Mouse (Mus musculus): ENCODE measurements around the gene Susd4. TPM values are rescaled to one million over a fixed set of nuclear protein-coding genes. Genes with fewer than 3 reads are reported as not detected.

Susd4 gene
- polyA plus RNA-seq, 1 experiment from 2014 or later: 25.1 TPM

GRCm38 (mm10) chr1:182909596-182909995 lies 145.9 kb downstream of the Susd4 start:
- ATAC-seq (ENCODE audit: low read depth): no peak

GRCm38 (mm10) chr1:182912591-182912990 lies 148.9 kb downstream of the Susd4 start:
- WGBS: 61% methylated on average over 2 of the region's 2 CpGs
- no peak for ATAC-seq (ENCODE audit: low read depth)

More at GRCm38 (mm10) chr1:182909596-182909995, 145.9 kb downstream of the Susd4 start:
- no peak overlapping the region for H3K4me2 ChIP-seq (ENCODE audit: low read depth, low read length)
- H3K9ac ChIP-seq (ENCODE audit: low read length): no peak overlapping the region
- 77% methylated on average over 5 of the region's 5 CpGs for WGBS
- H3K27ac ChIP-seq (ENCODE audit: low read length): no peak overlapping the region
- no peaks in the 10 kb centered on the region; the same call in 1 of the 2 replicates for H3K9me3 ChIP-seq (ENCODE audit: control insufficient read depth, low read length)
- peaks cover 19% of the 10 kb centered on the region for H3K4me1 ChIP-seq (replicated peaks; ENCODE audit: control insufficient read depth, insufficient read depth, low read length)
- H3K4me3 ChIP-seq (ENCODE audit: low read length): no peak overlapping the region
- no peaks in the 10 kb centered on the region for H3K27me3 ChIP-seq (ENCODE audit: control insufficient read depth, insufficient read depth, low read depth, low read length)
- no peaks in the 10 kb centered on the region for H3K36me3 ChIP-seq (ENCODE audit: control insufficient read depth, insufficient read depth, low read length)

GRCm38 (mm10) chr1:182914121-182914908 lies 150.7 kb downstream of the Susd4 start:
- Histone ChIP-seq H3K9me3 (ENCODE audit: control insufficient read depth, low read length) (no peaks in the 10 kb centered on the region; the same call in 1 of the 2 replicates), H3K4me3 (ENCODE audit: low read length) (no peak overlapping the region), H3K4me2 (ENCODE audit: low read depth, low read length) (no peak overlapping the region), H3K27ac (ENCODE audit: low read length) (no peak overlapping the region), H3K36me3 (ENCODE audit: control insufficient read depth, insufficient read depth, low read length) (no peaks in the 10 kb centered on the region), H3K4me1 (replicated peaks; ENCODE audit: control insufficient read depth, insufficient read depth, low read length) (no peaks in the 10 kb centered on the region), H3K9ac (ENCODE audit: low read length) (no peak overlapping the region), H3K27me3 (ENCODE audit: control insufficient read depth, insufficient read depth, low read depth, low read length) (no peaks in the 10 kb centered on the region)
- WGBS: 60% methylated on average over 4 of the region's 4 CpGs
- ATAC-seq (ENCODE audit: low read depth): no peak

More at GRCm38 (mm10) chr1:182912591-182912990, 148.9 kb downstream of the Susd4 start:
- H3K4me2 ChIP-seq (ENCODE audit: low read depth, low read length): no peak overlapping the region
- H3K4me1 ChIP-seq (replicated peaks; ENCODE audit: control insufficient read depth, insufficient read depth, low read length): peaks cover 14% of the 10 kb centered on the region
- no peaks in the 10 kb centered on the region for H3K36me3 ChIP-seq (ENCODE audit: control insufficient read depth, insufficient read depth, low read length)
- H3K27ac ChIP-seq (ENCODE audit: low read length): no peak overlapping the region
- no peaks in the 10 kb centered on the region for H3K27me3 ChIP-seq (ENCODE audit: control insufficient read depth, insufficient read depth, low read depth, low read length)
- H3K4me3 ChIP-seq (ENCODE audit: low read length): no peak overlapping the region
- no peaks in the 10 kb centered on the region; the same call in 1 of the 2 replicates for H3K9me3 ChIP-seq (ENCODE audit: control insufficient read depth, low read length)
- H3K9ac ChIP-seq (ENCODE audit: low read length): no peak overlapping the region

GRCm38 (mm10) chr1:182916166-182916565 lies 152.5 kb downstream of the Susd4 start:
- no peak overlapping the region for H3K4me2 ChIP-seq (ENCODE audit: low read depth, low read length)
- H3K36me3 ChIP-seq (ENCODE audit: control insufficient read depth, insufficient read depth, low read length): no peaks in the 10 kb centered on the region
- H3K9me3 ChIP-seq (ENCODE audit: control insufficient read depth, low read length): no peaks in the 10 kb centered on the region; the same call in 1 of the 2 replicates
- no peak for ATAC-seq (ENCODE audit: low read depth)
- WGBS: 94% methylated on average over 5 of the region's 5 CpGs
- H3K27ac ChIP-seq (ENCODE audit: low read length): no peak overlapping the region
- no peak overlapping the region for H3K4me3 ChIP-seq (ENCODE audit: low read length)
- no peaks in the 10 kb centered on the region for H3K27me3 ChIP-seq (ENCODE audit: control insufficient read depth, insufficient read depth, low read depth, low read length)
- H3K4me1 ChIP-seq (replicated peaks; ENCODE audit: control insufficient read depth, insufficient read depth, low read length): no peaks in the 10 kb centered on the region
- no peak overlapping the region for H3K9ac ChIP-seq (ENCODE audit: low read length)

GRCm38 (mm10) chr1:182918718-182919346 lies 155.2 kb downstream of the Susd4 start:
- H3K27me3 ChIP-seq (ENCODE audit: control insufficient read depth, insufficient read depth, low read depth, low read length): no peaks in the 10 kb centered on the region
- ATAC-seq (ENCODE audit: low read depth): no peak
- H3K9ac ChIP-seq (ENCODE audit: low read length): no peak overlapping the region
- H3K36me3 ChIP-seq (ENCODE audit: control insufficient read depth, insufficient read depth, low read length): no peaks in the 10 kb centered on the region
- H3K4me3 ChIP-seq (ENCODE audit: low read length): no peak overlapping the region
- H3K4me1 ChIP-seq (replicated peaks; ENCODE audit: control insufficient read depth, insufficient read depth, low read length): no peaks in the 10 kb centered on the region
- H3K9me3 ChIP-seq (ENCODE audit: control insufficient read depth, low read length): no peaks in the 10 kb centered on the region
- H3K27ac ChIP-seq (ENCODE audit: low read length): no peak overlapping the region
- H3K4me2 ChIP-seq (ENCODE audit: low read depth, low read length): no peak overlapping the region
- 48% methylated on average over 8 of the region's 8 CpGs for WGBS

- no peak for ATAC-seq (ENCODE audit: low read depth)
- no peaks in the 10 kb centered on the region for H3K36me3 ChIP-seq (ENCODE audit: control insufficient read depth, insufficient read depth, low read length)
- H3K27ac ChIP-seq (ENCODE audit: low read length): no peak overlapping the region
- H3K4me3 ChIP-seq (ENCODE audit: low read length): no peak overlapping the region
- H3K9ac ChIP-seq (ENCODE audit: low read length): no peak overlapping the region
- no peaks in the 10 kb centered on the region for H3K4me1 ChIP-seq (replicated peaks; ENCODE audit: control insufficient read depth, insufficient read depth, low read length)
- H3K27me3 ChIP-seq (ENCODE audit: control insufficient read depth, insufficient read depth, low read depth, low read length): no peaks in the 10 kb centered on the region
- H3K4me2 ChIP-seq (ENCODE audit: low read depth, low read length): no peak overlapping the region
- H3K9me3 ChIP-seq (ENCODE audit: control insufficient read depth, low read length): no peaks in the 10 kb centered on the region
- 79% methylated on average over 4 of the region's 4 CpGs for WGBS
These were observed 159.2 kb downstream of the Susd4 start for GRCm38 (mm10) chr1:182922824-182923223.

GRCm38 (mm10) chr1:182926465-182926864 lies 162.8 kb downstream of the Susd4 start:
- no peak overlapping the region for H3K4me3 ChIP-seq (ENCODE audit: low read length)
- H3K27ac ChIP-seq (ENCODE audit: low read length): no peak overlapping the region
- H3K9me3 ChIP-seq (ENCODE audit: control insufficient read depth, low read length): no peaks in the 10 kb centered on the region
- WGBS: 79% methylated on average over 6 of the region's 6 CpGs
- no peaks in the 10 kb centered on the region for H3K27me3 ChIP-seq (ENCODE audit: control insufficient read depth, insufficient read depth, low read depth, low read length)
- no peak overlapping the region for H3K9ac ChIP-seq (ENCODE audit: low read length)
- no peaks in the 10 kb centered on the region for H3K36me3 ChIP-seq (ENCODE audit: control insufficient read depth, insufficient read depth, low read length)
- H3K4me2 ChIP-seq (ENCODE audit: low read depth, low read length): no peak overlapping the region
- no peaks in the 10 kb centered on the region for H3K4me1 ChIP-seq (replicated peaks; ENCODE audit: control insufficient read depth, insufficient read depth, low read length)
- no peak for ATAC-seq (ENCODE audit: low read depth)

- Histone ChIP-seq H3K36me3 (ENCODE audit: control insufficient read depth, insufficient read depth, low read length) (no peaks in the 10 kb centered on the region), H3K27me3 (ENCODE audit: control insufficient read depth, insufficient read depth, low read depth, low read length) (no peaks in the 10 kb centered on the region), H3K4me2 (ENCODE audit: low read depth, low read length) (no peak overlapping the region), H3K4me1 (replicated peaks; ENCODE audit: control insufficient read depth, insufficient read depth, low read length) (no peaks in the 10 kb centered on the region), H3K9ac (ENCODE audit: low read length) (no peak overlapping the region), H3K4me3 (ENCODE audit: low read length) (no peak overlapping the region), H3K27ac (ENCODE audit: low read length) (no peak overlapping the region), H3K9me3 (ENCODE audit: control insufficient read depth, low read length) (no peaks in the 10 kb centered on the region)
- no peak for ATAC-seq (ENCODE audit: low read depth)
- 66% methylated on average over 19 of the region's 19 CpGs for WGBS
These were observed 164.5 kb downstream of the Susd4 start for GRCm38 (mm10) chr1:182927878-182928851.
